Mouse (Mus musculus) olfactory bulb, adult 2 months (tissue): ENCODE measurements at regions not wholly inside any gene's neighbourhood (a gene's known extent, or its start where the extent isn't known, plus 50 kb on each side); places are given as distances from the start of the nearest gene placed in this dataset.

ENCODE experiments used
- CTCF ChIP-seq: fragments of 200-500 bp; IDR thresholded peaks from 2 replicates; pipeline ENCODE4 v1.5.1; 2012; ENCODE audit warnings: low read depth, mild to moderate bottlenecking, low read length, moderate library complexity; ENCODE audit not compliant: insufficient read depth
- POLR2A ChIP-seq: fragments of 200-500 bp; IDR thresholded peaks from 2 replicates; pipeline ENCODE4 v1.6.1; 2012; ENCODE audit warnings: mild to moderate bottlenecking, low read depth, low read length, moderate library complexity; ENCODE audit not compliant: insufficient read depth

GRCm38 (mm10) chr8:12521636-12522035 is 51.2 kb upstream of the Spaca7 start:
- no peak for TF ChIP-seq CTCF
- no peak for TF ChIP-seq POLR2A
